Mouse (Mus musculus): ENCODE results near the gene Abcb5. TPM values are rescaled to one million over a fixed set of nuclear protein-coding genes. Genes with fewer than 3 reads are reported as not detected.

The Abcb5 gene
- polyA plus RNA-seq, 1 experiment: not detected

DNA sequence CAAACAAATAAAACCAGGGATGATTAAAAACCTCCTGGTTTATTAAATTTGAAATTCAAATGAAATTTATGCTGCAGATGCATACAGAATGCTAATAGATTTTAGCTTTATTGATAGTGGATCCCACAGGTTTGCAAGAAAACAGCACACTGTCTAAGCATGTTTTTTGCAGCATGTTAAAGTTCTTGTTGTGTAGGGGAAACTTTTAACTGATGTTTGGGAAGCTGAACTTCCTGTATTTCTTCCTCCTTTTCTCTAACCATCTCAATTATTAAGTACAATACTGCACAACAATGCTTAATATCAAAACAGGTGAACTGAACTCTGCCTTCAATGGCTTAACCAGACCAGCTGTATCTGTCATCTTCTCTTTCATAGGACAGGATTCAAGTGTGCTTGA lies 122.1 kb downstream of the Abcb5 start:
- H3K4me1 ChIP-seq (ENCODE audit: control insufficient read depth, insufficient read depth, insufficient read length, low read length): peaks cover 14% of the 10 kb centered on the region
- H3K27me3 ChIP-seq (ENCODE audit: control insufficient read depth, insufficient read depth, low read length): peaks cover 60% of the 10 kb centered on the region
- no peaks in the 10 kb centered on the region for H3K36me3 ChIP-seq (ENCODE audit: control insufficient read depth, insufficient read depth, low read length)
- no peak overlapping the region for H3K4me3 ChIP-seq (ENCODE audit: low read depth, low read length)
- no peak overlapping the region for H3K27ac ChIP-seq (ENCODE audit: insufficient read depth, low read depth, low read length)
- TF ChIP-seq POLR2A (IDR thresholded peaks at IDR 0.05; ENCODE audit: low read depth, low read length) (no peak), CTCF (IDR thresholded peaks at IDR 0.05; ENCODE audit: extremely low read depth, insufficient read length, insufficient replicate concordance, low read depth, low read length) (no peak)

GRCm38 (mm10) chr12:118842671-118843411 lies 123.4 kb downstream of the Abcb5 start:
- Histone ChIP-seq H3K4me1 (ENCODE audit: control insufficient read depth, insufficient read depth, insufficient read length, low read length) (peaks cover 8% of the 10 kb centered on the region), H3K27me3 (ENCODE audit: control insufficient read depth, insufficient read depth, low read length) (peaks cover 58% of the 10 kb centered on the region)

GRCm38 (mm10) chr12:118841971-118842550 lies 124.2 kb downstream of the Abcb5 start:
- WGBS: 19% methylated on average over 6 of the region's 6 CpGs
- Histone ChIP-seq H3K4me3 (ENCODE audit: low read depth, low read length) (no peak overlapping the region), H3K27me3 (ENCODE audit: control insufficient read depth, insufficient read depth, low read length) (peaks cover 56% of the 10 kb centered on the region), H3K4me1 (ENCODE audit: control insufficient read depth, insufficient read depth, insufficient read length, low read length) (peaks cover 8% of the 10 kb centered on the region), H3K27ac (ENCODE audit: insufficient read depth, low read depth, low read length) (no peak overlapping the region), H3K36me3 (ENCODE audit: control insufficient read depth, insufficient read depth, low read length) (no peaks in the 10 kb centered on the region)
- TF ChIP-seq POLR2A (IDR thresholded peaks at IDR 0.05; ENCODE audit: low read depth, low read length) (no peak), CTCF (IDR thresholded peaks at IDR 0.05; ENCODE audit: extremely low read depth, insufficient read length, insufficient replicate concordance, low read depth, low read length) (no peak)

More at GRCm38 (mm10) chr12:118842671-118843411, 123.4 kb downstream of the Abcb5 start:
- H3K4me3 ChIP-seq (ENCODE audit: low read depth, low read length): no peak overlapping the region
- WGBS: 5% methylated on average over 33 of the region's 33 CpGs
- TF ChIP-seq POLR2A (IDR thresholded peaks at IDR 0.05; ENCODE audit: low read depth, low read length) (no peak), CTCF (IDR thresholded peaks at IDR 0.05; ENCODE audit: extremely low read depth, insufficient read length, insufficient replicate concordance, low read depth, low read length) (no peak)
- H3K36me3 ChIP-seq (ENCODE audit: control insufficient read depth, insufficient read depth, low read length): no peaks in the 10 kb centered on the region
- no peak overlapping the region for H3K27ac ChIP-seq (ENCODE audit: insufficient read depth, low read depth, low read length)

DNA sequence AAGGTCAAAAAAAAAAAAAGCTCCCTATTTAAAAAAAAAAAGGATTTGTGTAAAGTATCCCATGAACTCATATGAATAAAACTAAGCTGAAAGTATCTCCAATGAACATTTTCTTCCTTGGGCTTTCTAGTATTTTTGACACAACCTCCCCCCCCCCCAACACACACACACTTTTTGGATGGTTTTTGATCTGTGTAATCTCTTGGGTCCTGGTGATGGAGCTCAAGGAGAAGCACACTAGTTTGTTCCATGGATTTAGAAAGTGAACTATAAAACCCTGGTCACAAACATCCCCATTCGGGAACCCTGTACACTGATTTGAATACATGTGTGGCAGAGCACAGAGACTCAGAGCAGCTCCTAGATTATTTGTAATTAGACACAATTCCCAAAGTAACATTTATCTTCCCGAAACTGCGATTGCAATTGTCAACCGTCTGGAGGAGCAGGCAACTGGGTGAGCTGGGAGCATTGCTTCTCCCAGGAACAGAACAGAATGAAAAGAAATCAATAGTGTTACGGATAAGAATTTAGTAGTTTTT lies 124.8 kb downstream of the Abcb5 start:
- H3K4me3 ChIP-seq (ENCODE audit: low read depth, low read length): no peak overlapping the region
- TF ChIP-seq POLR2A (IDR thresholded peaks at IDR 0.05; ENCODE audit: low read depth, low read length) (no peak), CTCF (IDR thresholded peaks at IDR 0.05; ENCODE audit: extremely low read depth, insufficient read length, insufficient replicate concordance, low read depth, low read length) (no peak)
- 9% methylated on average over 5 of the region's 5 CpGs for WGBS
- peaks cover 2% of the 10 kb centered on the region for H3K4me1 ChIP-seq (ENCODE audit: control insufficient read depth, insufficient read depth, insufficient read length, low read length)
- no peaks in the 10 kb centered on the region for H3K36me3 ChIP-seq (ENCODE audit: control insufficient read depth, insufficient read depth, low read length)
- peaks cover 55% of the 10 kb centered on the region for H3K27me3 ChIP-seq (ENCODE audit: control insufficient read depth, insufficient read depth, low read length)
- H3K27ac ChIP-seq (ENCODE audit: insufficient read depth, low read depth, low read length): no peak overlapping the region

DNA sequence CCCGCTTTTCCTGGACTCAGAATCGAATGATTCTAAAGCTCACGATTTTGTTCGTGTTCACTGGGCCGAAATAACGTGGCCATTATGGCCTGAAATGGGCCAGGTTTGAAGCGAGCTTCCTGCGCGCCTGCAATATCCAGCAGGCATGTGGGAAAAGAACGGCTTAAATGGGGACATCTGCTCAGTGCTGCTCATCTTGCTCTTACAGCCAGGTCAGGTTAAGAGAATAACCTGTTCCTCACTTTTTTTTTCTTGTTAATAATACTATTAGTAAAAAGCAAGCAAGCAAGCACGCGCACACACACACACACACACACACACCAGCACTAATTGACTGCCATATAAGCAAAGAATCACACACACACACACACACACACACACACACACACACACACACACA lies 125.4 kb downstream of the Abcb5 start:
- TF ChIP-seq POLR2A (IDR thresholded peaks at IDR 0.05; ENCODE audit: low read depth, low read length): no peak
- no peak for TF ChIP-seq CTCF (IDR thresholded peaks at IDR 0.05; ENCODE audit: extremely low read depth, insufficient read length, insufficient replicate concordance, low read depth, low read length)
- 8% methylated on average over 12 of the region's 12 CpGs for WGBS
- Histone ChIP-seq H3K36me3 (ENCODE audit: control insufficient read depth, insufficient read depth, low read length) (no peaks in the 10 kb centered on the region), H3K27me3 (ENCODE audit: control insufficient read depth, insufficient read depth, low read length) (peaks cover 56% of the 10 kb centered on the region), H3K4me1 (ENCODE audit: control insufficient read depth, insufficient read depth, insufficient read length, low read length) (peaks cover 2% of the 10 kb centered on the region; the same call in 1 of the 2 replicates), H3K27ac (ENCODE audit: insufficient read depth, low read depth, low read length) (no peak overlapping the region), H3K4me3 (ENCODE audit: low read depth, low read length) (no peak overlapping the region)

DNA sequence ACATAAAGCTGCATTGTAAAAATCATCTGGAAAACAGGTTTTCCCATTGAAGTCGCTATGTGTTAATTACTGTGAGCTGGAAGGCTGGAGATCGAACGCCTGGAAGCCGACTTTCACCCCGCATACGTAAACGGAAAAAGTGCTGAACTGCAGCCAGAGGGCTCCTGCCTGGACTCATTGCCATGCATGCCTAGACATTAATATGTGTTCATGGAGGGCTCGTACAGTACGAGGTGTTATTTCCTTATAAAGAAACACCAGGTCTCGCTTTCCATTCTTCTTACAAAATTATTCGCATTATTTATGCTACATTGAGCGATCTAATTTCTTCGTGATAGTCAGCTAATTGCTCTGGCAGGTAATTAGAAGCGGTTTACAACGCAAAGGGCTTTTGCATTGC lies 125.9 kb downstream of the Abcb5 start:
- Histone ChIP-seq H3K27ac (ENCODE audit: insufficient read depth, low read depth, low read length) (no peak overlapping the region), H3K36me3 (ENCODE audit: control insufficient read depth, insufficient read depth, low read length) (no peaks in the 10 kb centered on the region), H3K27me3 (ENCODE audit: control insufficient read depth, insufficient read depth, low read length) (peaks cover 57% of the 10 kb centered on the region), H3K4me3 (ENCODE audit: low read depth, low read length) (no peak overlapping the region), H3K4me1 (ENCODE audit: control insufficient read depth, insufficient read depth, insufficient read length, low read length) (peaks cover 2% of the 10 kb centered on the region; the same call in 1 of the 2 replicates)
- TF ChIP-seq CTCF (IDR thresholded peaks at IDR 0.05; ENCODE audit: extremely low read depth, insufficient read length, insufficient replicate concordance, low read depth, low read length) (no peak), POLR2A (IDR thresholded peaks at IDR 0.05; ENCODE audit: low read depth, low read length) (no peak)
- WGBS: 4% methylated on average over 15 of the region's 15 CpGs

- Histone ChIP-seq H3K27me3 (ENCODE audit: control insufficient read depth, insufficient read depth, low read length) (peaks cover 57% of the 10 kb centered on the region), H3K4me1 (ENCODE audit: control insufficient read depth, insufficient read depth, insufficient read length, low read length) (peaks cover 2% of the 10 kb centered on the region; the same call in 1 of the 2 replicates), H3K27ac (ENCODE audit: insufficient read depth, low read depth, low read length) (no peak overlapping the region), H3K36me3 (ENCODE audit: control insufficient read depth, insufficient read depth, low read length) (no peaks in the 10 kb centered on the region), H3K4me3 (ENCODE audit: low read depth, low read length) (no peak overlapping the region)
- 14% methylated on average over 5 of the region's 5 CpGs for WGBS
- no peak for TF ChIP-seq CTCF (IDR thresholded peaks at IDR 0.05; ENCODE audit: extremely low read depth, insufficient read length, insufficient replicate concordance, low read depth, low read length)
- no peak for TF ChIP-seq POLR2A (IDR thresholded peaks at IDR 0.05; ENCODE audit: low read depth, low read length)
These were observed 126.8 kb downstream of the Abcb5 start for GRCm38 (mm10) chr12:118839398-118839797.
